Mouse (Mus musculus) intestine, postnatal 0 days (tissue): ENCODE measurements at regions not wholly inside any gene's neighbourhood (a gene's known extent, or its start where the extent isn't known, plus 50 kb on each side); places are given as distances from the start of the nearest gene placed in this dataset.
A peak's percentile ranks its signal among the peaks of the same experiment; 100 is the strongest.
"Not testable (repeated sequence)": the region's sequence is repeated elsewhere in the genome, so short reads cannot be mapped to it uniquely, and the experiment has no call there.

ENCODE experiments used
- ATAC-seq: fragments of 200-750 bp; cut with Nextera tagmentation; 2 replicates; pipeline ENCODE4 v1.8.0; 2017; ENCODE audit warnings: mild to moderate bottlenecking, moderate TSS enrichment, moderate library complexity
- H3K27ac ChIP-seq: fragments of 300-500 bp; sonication (generic); 2 replicates; pipeline ENCODE4 v1.5.1; 2014; ENCODE audit warnings: mild to moderate bottlenecking, low read depth, low read length, moderate library complexity
- H3K27me3 ChIP-seq: fragments of 300-500 bp; sonication (generic); replicated peaks from 2 replicates; pipeline ENCODE4 v1.6.1; 2014; ENCODE audit warnings: low read length, mixed read lengths; ENCODE audit not compliant: control insufficient read depth, insufficient read depth
- H3K36me3 ChIP-seq: fragments of 300-500 bp; sonication (generic); 2 replicates; pipeline ENCODE4 v1.6.1; 2014; ENCODE audit warnings: mild to moderate bottlenecking, moderate library complexity; ENCODE audit not compliant: control insufficient read depth, insufficient read depth
- H3K4me1 ChIP-seq: fragments of 300-500 bp; sonication (generic); replicated peaks from 2 replicates; pipeline ENCODE4 v1.6.1; 2014; ENCODE audit warnings: antibody characterized with exemption, low read length, mixed read lengths; ENCODE audit not compliant: control insufficient read depth, insufficient read depth
- H3K4me2 ChIP-seq: fragments of 300-500 bp; sonication (generic); replicated peaks from 2 replicates; pipeline ENCODE4 v1.6.1; 2014; ENCODE audit warnings: low read depth, mild to moderate bottlenecking, moderate library complexity
- H3K4me3 ChIP-seq: fragments of 300-500 bp; sonication (generic); 2 replicates; pipeline ENCODE4 v1.5.1; 2014; ENCODE audit warnings: low read depth, low read length
- H3K9ac ChIP-seq: fragments of 300-500 bp; sonication (generic); 2 replicates; pipeline ENCODE4 v1.6.1; 2014; ENCODE audit warnings: mild to moderate bottlenecking, low read depth, low read length
- H3K9me3 ChIP-seq: fragments of 300-500 bp; sonication (generic); 2 replicates; pipeline ENCODE4 v1.6.1; 2016; ENCODE audit warnings: mixed run types; ENCODE audit not compliant: control insufficient read depth
- CTCF ChIP-seq: sonication (generic); IDR thresholded peaks from 2 replicates; pipeline ENCODE4 v1.5.1; 2016; ENCODE audit warnings: low read depth, mild to moderate bottlenecking, control low read depth, antibody characterized with exemption, moderate library complexity
- WGBS: fragments of 180-500 bp; shearing (Covaris S2); extraction: QIAGEN DNeasy Blood & Tissue Kit; methylation state at CpG from one replicate; pipeline ENCODE4 v1.1.7; 2014; 5-methylcytosine and 5-hydroxymethylcytosine counted together

DNA sequence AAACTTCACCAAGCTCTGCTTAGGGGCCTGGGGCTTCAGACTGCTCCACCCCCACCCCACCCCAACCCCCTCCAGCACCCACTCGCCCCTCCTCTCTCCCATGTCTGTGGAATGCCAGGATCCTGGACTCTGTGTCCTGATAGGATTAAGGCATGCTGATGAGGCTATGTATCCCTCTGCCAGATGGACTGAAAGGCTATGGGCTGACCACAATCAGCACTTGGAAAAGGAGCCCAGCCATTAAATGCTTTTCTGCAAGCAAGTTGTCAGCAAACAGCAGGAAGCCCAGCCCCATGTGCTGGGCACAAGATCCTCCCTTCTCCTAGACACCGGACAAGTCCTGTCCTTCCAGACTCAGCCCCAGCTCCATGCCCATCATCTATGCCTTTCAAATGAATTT lies 76.7 kb downstream of the Tmem17 start:
- 55% methylated on average over 2 of the region's 2 CpGs for WGBS
- TF ChIP-seq CTCF: no peak
- Histone ChIP-seq H3K9me3 (no peaks in the 10 kb centered on the region), H3K4me1 (no peaks in the 10 kb centered on the region), H3K4me3 (no peak overlapping the region), H3K9ac (no peak overlapping the region), H3K27me3 (no peaks in the 10 kb centered on the region), H3K4me2 (no peak overlapping the region), H3K27ac (peak overlapping the region; percentile 35; the same call in 1 of the 2 replicates), H3K36me3 (no peaks in the 10 kb centered on the region)
- ATAC-seq: no peak

- TF ChIP-seq CTCF: no peak
- no peaks in the 10 kb centered on the region for H3K27me3 ChIP-seq
- no peak for ATAC-seq
- H3K36me3 ChIP-seq: no peaks in the 10 kb centered on the region
- no peak overlapping the region for H3K4me3 ChIP-seq
- no peak overlapping the region for H3K27ac ChIP-seq
- no peak overlapping the region for H3K9ac ChIP-seq
- H3K9me3 ChIP-seq: no peaks in the 10 kb centered on the region
- H3K4me2 ChIP-seq: no peak overlapping the region
- H3K4me1 ChIP-seq: no peaks in the 10 kb centered on the region
- WGBS: 58% methylated on average over 2 of the region's 2 CpGs
Measured at GRCm38 (mm10) chr11:22589901-22590300, 78.0 kb downstream of the Tmem17 start.

DNA sequence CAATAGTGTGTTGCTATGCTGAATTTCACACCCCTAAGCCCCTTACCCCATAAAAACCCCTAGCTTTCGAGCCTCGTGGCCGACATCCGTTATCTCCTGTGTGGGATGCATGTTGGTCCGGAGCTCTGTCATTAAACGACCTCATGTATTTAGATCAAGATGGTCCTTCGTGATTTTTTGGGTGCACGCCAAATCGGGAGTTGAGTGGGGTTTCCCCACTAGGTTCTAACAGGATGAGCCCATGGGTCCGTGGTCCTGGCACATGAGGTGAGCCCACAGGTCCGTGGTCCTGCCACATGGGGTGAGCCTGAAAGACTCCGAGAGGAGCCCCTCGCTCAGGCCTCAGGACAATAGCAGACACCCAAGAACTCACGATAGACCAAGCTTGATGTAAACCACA lies 79.2 kb downstream of the Tmem17 start:
- H3K27me3 ChIP-seq, H3K9me3 ChIP-seq, H3K4me2 ChIP-seq, ATAC-seq, H3K36me3 ChIP-seq, H3K4me1 ChIP-seq, H3K27ac ChIP-seq, H3K4me3 ChIP-seq, H3K9ac ChIP-seq: not testable (repeated sequence)
- WGBS: 81% methylated on average over 14 of the region's 14 CpGs

- H3K9ac ChIP-seq: no peak overlapping the region
- WGBS: 85% methylated on average over 5 of the region's 5 CpGs
- H3K36me3 ChIP-seq: no peaks in the 10 kb centered on the region
- TF ChIP-seq CTCF: no peak
- H3K27ac ChIP-seq: no peak overlapping the region
- no peaks in the 10 kb centered on the region for H3K4me1 ChIP-seq
- ATAC-seq: no peak
- H3K4me3 ChIP-seq: no peak overlapping the region
- no peaks in the 10 kb centered on the region for H3K9me3 ChIP-seq
- H3K27me3 ChIP-seq: no peaks in the 10 kb centered on the region
- no peak overlapping the region for H3K4me2 ChIP-seq
Measured at GRCm38 (mm10) chr11:22592706-22593105, 80.8 kb downstream of the Tmem17 start.

DNA sequence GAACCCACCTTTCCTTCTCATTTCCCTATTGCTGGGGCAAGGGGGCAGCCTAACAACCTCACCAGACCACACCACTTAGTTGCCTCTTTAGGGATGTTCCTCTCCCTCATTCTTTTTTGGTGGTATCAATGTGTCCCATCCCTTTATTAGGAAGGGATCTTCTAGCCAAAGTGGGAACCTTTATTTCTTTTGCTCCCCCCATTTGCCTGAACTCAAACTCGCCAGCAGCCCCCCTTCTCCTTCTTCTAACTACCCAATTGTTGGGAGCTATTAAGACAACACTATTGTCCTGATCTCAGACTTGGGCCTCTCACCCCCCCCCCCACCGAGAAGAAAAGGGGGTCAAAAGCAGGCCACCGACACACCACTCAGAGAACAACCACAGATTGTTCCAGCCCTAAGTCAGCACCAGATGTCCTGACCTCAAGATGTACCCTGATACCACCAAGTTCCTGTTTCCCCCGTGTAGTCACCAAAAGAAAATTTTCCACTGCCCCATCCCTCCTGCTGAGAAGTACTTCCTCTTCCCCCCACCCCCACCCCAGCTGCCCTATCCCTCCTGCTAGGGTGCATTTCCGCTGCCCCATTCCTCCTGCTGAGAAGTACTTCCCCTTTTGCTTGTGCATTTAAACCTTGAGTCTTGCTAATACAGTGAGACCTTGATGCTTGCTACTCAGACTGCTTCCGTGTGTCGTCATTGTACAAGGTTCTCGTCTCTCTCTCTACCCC lies 84.4 kb downstream of the Tmem17 start:
- no peak for ATAC-seq
- WGBS: 84% methylated on average over 8 of the region's 8 CpGs
- H3K4me3 ChIP-seq: no peak overlapping the region

GRCm38 (mm10) chr11:22596805-22597149 lies 84.9 kb downstream of the Tmem17 start:
- TF ChIP-seq CTCF: no peak
- Histone ChIP-seq H3K27me3 (no peaks in the 10 kb centered on the region), H3K9ac (no peak overlapping the region), H3K4me3 (no peak overlapping the region), H3K9me3 (no peaks in the 10 kb centered on the region), H3K4me1 (no peaks in the 10 kb centered on the region), H3K4me2 (no peak overlapping the region), H3K36me3 (no peaks in the 10 kb centered on the region), H3K27ac (no peak overlapping the region)
- ATAC-seq: no peak
- 90% methylated on average over 2 of the region's 2 CpGs for WGBS

More for the DNA sequence above, 84.4 kb downstream of the Tmem17 start:
- no peak overlapping the region for H3K27ac ChIP-seq
- no peak overlapping the region for H3K9ac ChIP-seq
- no peaks in the 10 kb centered on the region for H3K4me1 ChIP-seq
- H3K27me3 ChIP-seq: no peaks in the 10 kb centered on the region
- H3K9me3 ChIP-seq: no peaks in the 10 kb centered on the region
- H3K36me3 ChIP-seq: no peaks in the 10 kb centered on the region
- H3K4me2 ChIP-seq: no peak overlapping the region
- TF ChIP-seq CTCF: no peak

- no peaks in the 10 kb centered on the region for H3K36me3 ChIP-seq
- no peak for TF ChIP-seq CTCF
- H3K9ac ChIP-seq: no peak overlapping the region
- no peaks in the 10 kb centered on the region for H3K9me3 ChIP-seq
- no peaks in the 10 kb centered on the region for H3K4me1 ChIP-seq
- ATAC-seq: no peak
- no peaks in the 10 kb centered on the region for H3K27me3 ChIP-seq
- H3K4me3 ChIP-seq: no peak overlapping the region
- 63% methylated on average over 7 of the region's 7 CpGs for WGBS
- H3K27ac ChIP-seq: no peak overlapping the region
- no peak overlapping the region for H3K4me2 ChIP-seq
Measured at GRCm38 (mm10) chr11:22600370-22600769, 88.5 kb downstream of the Tmem17 start.
